In the genomic region with DNA sequence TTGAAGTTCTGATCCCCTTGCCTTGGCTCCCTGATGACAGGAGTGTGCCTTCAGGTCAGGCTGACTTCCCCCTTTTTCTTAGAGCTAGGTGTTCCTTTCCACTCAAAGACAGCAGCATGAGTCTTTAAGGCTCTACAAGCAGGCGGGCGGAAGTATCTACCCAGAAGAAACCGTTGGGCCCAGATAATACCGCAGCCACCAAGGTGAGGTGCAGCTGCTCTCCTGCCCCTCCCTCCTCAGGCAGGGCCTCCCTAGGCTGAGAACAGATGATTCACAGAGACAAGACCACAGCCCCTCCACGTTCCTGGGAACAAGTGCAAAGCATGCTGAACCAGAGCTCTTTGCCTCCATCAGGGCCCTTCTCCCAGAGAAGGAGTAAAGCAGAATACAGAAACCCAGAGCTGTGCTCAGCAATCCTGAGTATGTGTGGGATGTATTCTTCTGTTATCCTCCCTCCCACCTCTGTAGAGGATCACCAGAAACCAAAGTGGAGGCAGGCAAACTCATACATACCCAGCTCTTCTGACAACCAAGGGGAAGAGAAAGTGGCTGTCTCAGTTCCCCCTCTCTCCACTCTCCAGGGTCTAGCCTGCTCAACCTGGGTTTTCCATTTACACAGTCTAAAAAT, we compare ENCODE assay signal across 8 mouse cellular contexts. TPM values are rescaled to one million over a fixed set of nuclear protein-coding genes. Genes with fewer than 3 reads are reported as not detected.
DNase-seq lines count a peak whose midpoint lies in the region; ATAC-seq and TF ChIP-seq lines count a peak whose summit lies in the region.

A gene (minus strand): TSS at position 129 of the 628 bp plus-strand sequence.

- no peak for TF ChIP-seq POLR2A in heart, adult 2 months (IDR thresholded peaks at IDR 0.05; ENCODE audit: insufficient read depth, low read depth, low read length)

- TF ChIP-seq CTCF in heart, adult 2 months (IDR thresholded peaks at IDR 0.05) = no peak

- ATAC-seq in limb, embryonic 13.5 days (ENCODE audit: low FRiP score, low read depth) = no peak
- no peak for ATAC-seq in erythroid progenitor cell, adult 5-6 weeks (replicated peaks; ENCODE audit: low FRiP score, poor library complexity, severe bottlenecking)

- no peaks in the 10 kb centered on the region for H3K27me3 ChIP-seq in heart, adult 2 months (ENCODE audit: control insufficient read depth, insufficient read depth, low read length)
- H3K27me3 ChIP-seq in heart, embryonic 10.5 days (ENCODE audit: insufficient read depth, poor library complexity, severe bottlenecking) = no peaks in the 10 kb centered on the region
- peaks cover 19% of the 10 kb centered on the region; the same call in 1 of the 2 replicates for H3K27me3 ChIP-seq in limb, embryonic 13.5 days

- intact Hi-C loops in heart, adult 2 months (cut with DNase I) = loop anchor here (2.0 kb wide), 1 partner anchor 27 kb away; no protein-coding TSS in a partner anchor

- 74% methylated on average over 5 of the region's 5 CpGs for WGBS in heart, adult 2 months
- WGBS in heart, embryonic 10.5 days = 37% methylated on average over 5 of the region's 5 CpGs
- 66% methylated on average over 5 of the region's 5 CpGs for WGBS in limb, embryonic 13.5 days

- H3K9ac ChIP-seq in heart, adult 2 months (ENCODE audit: low read depth, low read length) = peak within 1 kb of the TSS; percentile 97
- H3K9ac ChIP-seq in limb, embryonic 13.5 days = no peak within 1 kb of the TSS

- no peak for TF ChIP-seq EP300 in heart, adult 2 months (IDR thresholded peaks at IDR 0.05; ENCODE audit: insufficient read depth, low read depth, low read length)

- H3K4me2 ChIP-seq in limb, embryonic 13.5 days (replicated peaks) = peak within 1 kb of the TSS; percentile 92

- DNase-seq in heart, adult 2 months = no peak
- DNase-seq in heart, adult 9 months (ENCODE audit: low spot score in 2 of 2) = no peak
- no peak for DNase-seq in adrenal gland, postnatal 36 days
- DNase-seq in heart, embryonic 10.5 days (ENCODE audit: low spot score) = no peak
- DNase-seq in spleen, adult 18-20 months = peak; percentile 50 to 53
- DNase-seq in embryo, embryonic 9.5 days (ENCODE audit: extremely low spot score) = no peak

- peaks cover 26% of the 10 kb centered on the region for H3K4me1 ChIP-seq in heart, adult 2 months (ENCODE audit: control insufficient read depth, insufficient read depth, low read length)
- peaks cover 41% of the 10 kb centered on the region for H3K4me1 ChIP-seq in heart, embryonic 10.5 days
- peaks cover 18% of the 10 kb centered on the region for H3K4me1 ChIP-seq in limb, embryonic 13.5 days

- peaks cover 11% of the 10 kb centered on the region for H3K36me3 ChIP-seq in heart, adult 2 months (ENCODE audit: control insufficient read depth, insufficient read depth, low read length)
- H3K36me3 ChIP-seq in heart, embryonic 10.5 days = 0 out of 2 replicates have a peak, but pooled peaks cover 6% of the 10 kb centered on the region
- H3K36me3 ChIP-seq in limb, embryonic 13.5 days = no peaks in the 10 kb centered on the region

- H3K27ac ChIP-seq in heart, adult 2 months = peak within 1 kb of the TSS; percentile 98
- H3K27ac ChIP-seq in heart, embryonic 10.5 days = peak within 1 kb of the TSS; percentile 97
- no peak within 1 kb of the TSS for H3K27ac ChIP-seq in limb, embryonic 13.5 days

- peaks cover 2% of the 10 kb centered on the region for H3K79me2 ChIP-seq in heart, adult 2 months (replicated peaks; ENCODE audit: control insufficient read depth, insufficient read depth, low read length)

- peak within 1 kb of the TSS; percentile 86 for H3K4me3 ChIP-seq in heart, adult 2 months
- H3K4me3 ChIP-seq in heart, embryonic 10.5 days = peak within 1 kb of the TSS; percentile 73; the same call in 1 of the 2 replicates
- H3K4me3 ChIP-seq in limb, embryonic 13.5 days = peak within 1 kb of the TSS; percentile 81; the same call in 1 of the 2 replicates

- H3K9me3 ChIP-seq in heart, embryonic 10.5 days = no peaks in the 10 kb centered on the region
- H3K9me3 ChIP-seq in limb, embryonic 13.5 days = no peaks in the 10 kb centered on the region

RNA-seq across cellular contexts. Expression of the gene that starts here (rescaled TPM):
- total RNA-seq in heart, adult 2 months (2021) = 10 to 100 TPM; 68.7 to 81.5 TPM
- 57.2 and 86.2 TPM in 2 replicates for polyA plus RNA-seq in heart, adult 2 months (2012; rRNA removed)
- 10 to 100 TPM; 12.4 to 20.2 TPM for total RNA-seq in adrenal gland, postnatal 36 days (2021)
- polyA plus RNA-seq in heart, embryonic 10.5 days (2016; fragmentation: Nextera tagmentation; extraction: Ambion mirVana) = 100 and 130 TPM in 2 replicates
- polyA plus RNA-seq in limb, embryonic 13.5 days (2015; fragmentation: Nextera tagmentation; extraction: Ambion mirVana) = 16.2 and 16.3 TPM in 2 replicates
- total RNA-seq in erythroid progenitor cell, adult 5-6 weeks (2015; ENCODE audit: low replicate concordance) = 8.8 and 9.4 TPM in 2 replicates
- 19.9 and 23.1 TPM in 2 replicates for total RNA-seq in erythroid progenitor cell, adult 5-6 weeks (2017; ENCODE audit: low replicate concordance)

Comparison
In these comparisons a context has a peak if more than half of its experiments do, and no peak if none do; other contexts are left out.
1. DNase-seq: peak in spleen, adult 18-20 months (2 of 2); none in heart, adult 2 months (0 of 2), heart, adult 9 months (0 of 2), adrenal gland, postnatal 36 days (0 of 2), heart, embryonic 10.5 days (single experiment) and embryo, embryonic 9.5 days (single experiment).
2. Peak in every context shown above with its lines, with median percentiles within 50 percentile points of each other: H3K4me3 ChIP-seq.